Mouse (Mus musculus) brain, embryonic 14.5 days (tissue): Measurements from ENCODE around the gene Slc35e2. TPM values are rescaled to one million over a fixed set of nuclear protein-coding genes. Genes with fewer than 3 reads are reported as not detected.
"Not testable (repeated sequence)": the region's sequence is repeated elsewhere in the genome, so short reads cannot be mapped to it uniquely, and the experiment has no call there.

Experiments used
- DNase-seq: peaks from one replicate; pipeline ENCODE4 v3.0.0-alpha.2; 2011; ENCODE audit warnings: low read depth
- CTCF ChIP-seq: fragments of 200-500 bp; IDR thresholded peaks from 2 replicates; pipeline ENCODE4 v1.5.1; 2012; ENCODE audit warnings: inconsistent platforms, mild to moderate bottlenecking, moderate library complexity, borderline replicate concordance; ENCODE audit not compliant: insufficient read depth, insufficient read length; ENCODE audit errors: extremely low read depth
- POLR2A ChIP-seq: fragments of 200-500 bp; IDR thresholded peaks from 2 replicates; pipeline ENCODE4 v1.6.1; 2012; ENCODE audit warnings: mild to moderate bottlenecking, inconsistent platforms, borderline replicate concordance; ENCODE audit not compliant: poor library complexity, insufficient read depth, insufficient read length, severe bottlenecking; ENCODE audit errors: extremely low read depth
- polyA plus RNA-seq: library from polyadenylated mRNA; depleted of rRNA; stranded (reverse); fragments of >200 nt; gene quantifications from 2 replicates; pipeline ENCODE4 v1.2.3, GENCODE M21; 2012; rRNA removed

Gene Slc35e2
- polyA plus RNA-seq, 1 experiment = 21.8 TPM

DNA sequence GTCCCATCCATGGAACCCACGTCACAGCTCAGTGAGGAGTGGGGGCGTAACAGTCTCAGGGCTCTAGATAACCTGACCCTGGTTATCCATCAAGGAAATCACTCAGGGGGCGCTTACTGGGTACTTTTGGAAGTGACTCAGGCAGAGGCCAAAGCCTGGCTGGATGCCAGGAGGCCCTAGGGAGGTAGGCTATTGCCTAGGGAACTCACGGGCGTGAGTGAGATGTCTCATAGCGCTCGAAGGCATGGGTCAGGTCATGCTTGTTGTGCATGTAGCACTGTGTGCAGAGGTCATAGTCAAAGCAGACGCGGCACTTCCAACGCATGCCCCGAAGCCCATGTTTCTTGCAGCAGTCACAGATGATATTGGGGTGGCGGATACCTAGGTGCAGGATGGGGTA is 59.4 kb downstream of the Slc35e2 start:
- DNase-seq = no peak
- TF ChIP-seq CTCF (no peak), POLR2A (no peak)

DNA sequence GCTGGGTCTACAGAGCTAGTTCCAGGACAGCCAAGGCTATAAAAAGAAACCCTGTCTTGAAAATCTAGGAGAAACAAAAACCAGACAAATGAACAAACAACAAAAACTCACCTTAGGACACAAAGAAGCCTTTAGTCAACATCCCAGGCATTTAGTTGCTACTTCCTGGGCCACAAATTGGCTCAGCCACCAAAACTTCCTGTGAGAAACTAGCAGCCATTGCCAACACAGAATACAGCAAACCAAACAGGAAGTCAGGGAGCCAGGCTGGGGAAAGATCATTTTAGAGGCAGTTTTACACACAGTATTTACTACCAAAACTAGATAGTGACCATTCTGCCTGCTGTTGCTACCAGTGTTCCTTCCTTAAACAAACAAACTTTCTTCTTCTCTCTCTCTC is 65.7 kb downstream of the Slc35e2 start:
- TF ChIP-seq CTCF = no peak
- no peak for TF ChIP-seq POLR2A
- DNase-seq = no peak

- TF ChIP-seq CTCF (no peak), POLR2A (peak; percentile 35; the same call in 1 of the 2 replicates)
- peak; percentile 99 for DNase-seq
Observed at GRCm38 (mm10) chr4:155668689-155669597, 67.7 kb downstream of the Slc35e2 start, which contains the start of gene Mib2. TSS of gene Mib2 (minus strand) at chr4:155669198.

DNA sequence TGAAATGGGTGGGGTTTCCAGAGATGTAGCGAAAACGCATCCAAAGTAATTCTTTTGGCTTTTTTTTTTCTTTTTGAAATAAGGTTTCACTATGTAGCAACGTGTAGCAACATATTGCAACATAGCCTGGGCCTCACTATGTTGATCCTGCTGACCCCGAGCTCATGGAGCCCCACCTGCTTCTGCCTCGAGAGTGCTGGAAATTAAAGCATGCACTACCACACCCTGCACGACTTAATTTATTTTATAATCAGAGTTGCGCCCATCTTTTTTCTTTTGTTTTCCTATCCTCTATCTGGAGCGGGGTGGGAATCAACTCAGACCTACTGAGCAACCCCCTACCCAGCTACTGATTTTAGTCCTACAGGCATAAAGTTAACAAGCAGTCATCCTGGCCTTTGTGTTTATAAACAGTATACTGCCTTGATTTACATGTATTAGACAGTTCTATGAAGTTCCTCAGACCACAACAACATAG is 68.4 kb downstream of the Slc35e2 start:
- no peak for TF ChIP-seq POLR2A
- DNase-seq = no peak

GRCm38 (mm10) chr4:155670236-155670635 is 69.0 kb downstream of the Slc35e2 start:
- DNase-seq = not testable (repeated sequence)

- DNase-seq = no peak
- no peak for TF ChIP-seq POLR2A
- no peak for TF ChIP-seq CTCF
Observed at GRCm38 (mm10) chr4:155672082-155672481, 70.9 kb downstream of the Slc35e2 start.

Other genes starting within 250 kb of the Slc35e2 start
- gene Prkcz, start 240.1 kb upstream of the Slc35e2 start, polyA plus RNA-seq = 73.8 and 80.3 TPM in 2 replicates
- 0.36 and 1.2 TPM in 2 replicates for gene Gabrd, start 203.3 kb upstream of the Slc35e2 start, polyA plus RNA-seq
- 4.3 and 5.1 TPM in 2 replicates for gene Cfap74, start 192.2 kb upstream of the Slc35e2 start, polyA plus RNA-seq
- 0.23 and 0.39 TPM in 2 replicates for gene Tmem52, start 132.3 kb upstream of the Slc35e2 start, polyA plus RNA-seq
- gene Gnb1, start 110.1 kb upstream of the Slc35e2 start, polyA plus RNA-seq = 1,050 and 1,071 TPM in 2 replicates
- gene Nadk, start 39.0 kb upstream of the Slc35e2 start, polyA plus RNA-seq = 86.2 and 100 TPM in 2 replicates
- gene Cdk11b, start 23.4 kb downstream of the Slc35e2 start, polyA plus RNA-seq = 32.8 and 52.2 TPM in 2 replicates
- not detected in 2 replicates for gene Gm10563, start 44.0 kb downstream of the Slc35e2 start, polyA plus RNA-seq
- gene Mmp23, start 52.0 kb downstream of the Slc35e2 start, polyA plus RNA-seq = 9.8 and 11.0 TPM in 2 replicates
- gene Mib2, start 67.8 kb downstream of the Slc35e2 start, polyA plus RNA-seq = 94.1 and 114 TPM in 2 replicates
- gene Fndc10, start 92.9 kb downstream of the Slc35e2 start, polyA plus RNA-seq = 27.0 and 30.3 TPM in 2 replicates
- gene Ssu72, start 103.4 kb downstream of the Slc35e2 start, polyA plus RNA-seq = 117 and 133 TPM in 2 replicates
- 31.1 and 31.4 TPM in 2 replicates for gene Tmem240, start 133.4 kb downstream of the Slc35e2 start, polyA plus RNA-seq
- gene Atad3a, start 159.7 kb downstream of the Slc35e2 start, polyA plus RNA-seq = 103 and 120 TPM in 2 replicates
- gene Vwa1, start 173.3 kb downstream of the Slc35e2 start, polyA plus RNA-seq = 22.0 and 25.3 TPM in 2 replicates
- gene Tmem88b, start 184.5 kb downstream of the Slc35e2 start, polyA plus RNA-seq = 1.4 and 1.5 TPM in 2 replicates
- gene Ankrd65, start 189.0 kb downstream of the Slc35e2 start, polyA plus RNA-seq = not detected in 2 replicates
- gene Mrpl20, start 201.5 kb downstream of the Slc35e2 start, polyA plus RNA-seq = 94.1 and 117 TPM in 2 replicates
- gene Ccnl2, start 211.1 kb downstream of the Slc35e2 start, polyA plus RNA-seq = 161 and 223 TPM in 2 replicates
- gene Aurkaip1, start 229.9 kb downstream of the Slc35e2 start, polyA plus RNA-seq = 100 and 128 TPM in 2 replicates
- gene Mxra8, start 238.3 kb downstream of the Slc35e2 start, polyA plus RNA-seq = 39.9 and 42.2 TPM in 2 replicates
- gene Dvl1, start 246.0 kb downstream of the Slc35e2 start, polyA plus RNA-seq = 139 and 184 TPM in 2 replicates